Mouse (Mus musculus) stomach, postnatal 0 days (tissue): ENCODE data around the gene Rasd2. TPM values are rescaled to one million over a fixed set of nuclear protein-coding genes. Genes with fewer than 3 reads are reported as not detected.

Experiments used
- ATAC-seq: fragments of 200-750 bp; cut with Nextera tagmentation; 2 replicates; pipeline ENCODE4 v1.8.0; 2017; ENCODE audit not compliant: low FRiP score, low TSS enrichment
- DNase-seq: peaks from one replicate; pipeline ENCODE4 v3.0.0-alpha.2; 2016; ENCODE audit warnings: low spot score
- H3K27ac ChIP-seq: fragments of 300-500 bp; sonication (generic); replicated peaks from 2 replicates; pipeline ENCODE4 v1.5.1; 2014; ENCODE audit warnings: mild to moderate bottlenecking, control low read depth
- H3K27me3 ChIP-seq: fragments of 300-500 bp; sonication (generic); 2 replicates; pipeline ENCODE4 v1.6.1; 2014; ENCODE audit warnings: low read length; ENCODE audit not compliant: control insufficient read depth, insufficient read depth
- H3K36me3 ChIP-seq: fragments of 300-500 bp; sonication (generic); 2 replicates; pipeline ENCODE4 v1.6.1; 2014; ENCODE audit warnings: low read length, mixed read lengths; ENCODE audit not compliant: control insufficient read depth, insufficient read depth
- H3K4me1 ChIP-seq: fragments of 300-500 bp; sonication (generic); replicated peaks from 2 replicates; pipeline ENCODE4 v1.6.1; 2014; ENCODE audit warnings: antibody characterized with exemption; ENCODE audit not compliant: control insufficient read depth, insufficient read depth
- H3K4me2 ChIP-seq: fragments of 300-500 bp; sonication (generic); replicated peaks from 2 replicates; pipeline ENCODE4 v1.6.1; 2014; ENCODE audit warnings: low read depth, mild to moderate bottlenecking, control low read depth, moderate library complexity
- H3K4me3 ChIP-seq: fragments of 300-500 bp; sonication (generic); 2 replicates; pipeline ENCODE4 v1.5.1; 2014; ENCODE audit warnings: low read depth, low read length, control low read depth
- H3K9ac ChIP-seq: fragments of 300-500 bp; sonication (generic); 2 replicates; pipeline ENCODE4 v1.6.1; 2014; ENCODE audit warnings: mild to moderate bottlenecking, low read length, control low read depth, mixed read lengths
- H3K9me3 ChIP-seq: fragments of 300-500 bp; sonication (generic); 2 replicates; pipeline ENCODE4 v1.6.1; 2016; ENCODE audit warnings: low read length; ENCODE audit not compliant: control insufficient read depth
- CTCF ChIP-seq: IDR thresholded peaks from 2 replicates; pipeline ENCODE4 v1.5.1; 2016; ENCODE audit warnings: antibody characterized with exemption, low read depth, mild to moderate bottlenecking, moderate library complexity
- EP300 ChIP-seq: optimal IDR thresholded peaks from 2 replicates; pipeline ENCODE3; 2016; ENCODE audit warnings: antibody characterized with exemption
- WGBS: fragments of 180-500 bp; shearing (Covaris S2); extraction: QIAGEN DNeasy Blood & Tissue Kit; methylation state at CpG from one replicate; pipeline ENCODE4 v1.1.7; 2014; 5-methylcytosine and 5-hydroxymethylcytosine counted together
- polyA plus RNA-seq: library from polyadenylated mRNA; unstranded; fragments of >200 nt; fragmentation: Nextera tagmentation; extraction: Ambion mirVana; gene quantifications from 2 replicates; pipeline ENCODE4 v1.2.1, GENCODE M21; 2015

Rasd2 gene
- 1.2 and 1.8 TPM in 2 replicates for polyA plus RNA-seq

GRCm38 (mm10) chr8:75213686-75214085, at the start of gene Rasd2:
Rasd2 (plus strand) TSS chr8:75213944.
- Histone ChIP-seq H3K27me3 (peaks cover 7% of the 10 kb centered on the region), H3K27ac (no peak within 1 kb of the TSS), H3K9me3 (no peaks in the 10 kb centered on the region), H3K4me1 (0 out of 2 replicates have a peak, but pooled peaks cover 3% of the 10 kb centered on the region), H3K36me3 (no peaks in the 10 kb centered on the region), H3K9ac (peak within 1 kb of the TSS; percentile 55), H3K4me2 (peak within 1 kb of the TSS; percentile 97), H3K4me3 (peak within 1 kb of the TSS; percentile 49)
- no peak for DNase-seq
- no peak for ATAC-seq
- 2% methylated on average over 39 of the region's 42 CpGs for WGBS
- TF ChIP-seq CTCF (no peak), EP300 (no peak)

- Histone ChIP-seq H3K4me2 (no peak overlapping the region), H3K36me3 (no peaks in the 10 kb centered on the region), H3K4me3 (no peak overlapping the region), H3K9me3 (no peaks in the 10 kb centered on the region), H3K4me1 (no peaks in the 10 kb centered on the region), H3K27me3 (no peaks in the 10 kb centered on the region), H3K27ac (no peak overlapping the region), H3K9ac (no peak overlapping the region; the same call in 1 of the 2 replicates)
- ATAC-seq (no peak; the same call in 1 of the 2 replicates), DNase-seq (no peak)
- WGBS, result 37% methylated on average over 5 of the region's 5 CpGs
- TF ChIP-seq CTCF (no peak), EP300 (no peak)
These were observed 44.4 kb upstream of the Rasd2 start for GRCm38 (mm10) chr8:75169363-75169762.

GRCm38 (mm10) chr8:75172009-75172685, 41.6 kb upstream of the Rasd2 start:
- Histone ChIP-seq H3K9me3 (no peaks in the 10 kb centered on the region), H3K4me3 (no peak overlapping the region), H3K4me1 (no peaks in the 10 kb centered on the region), H3K27me3 (no peaks in the 10 kb centered on the region), H3K9ac (no peak overlapping the region), H3K27ac (0 out of 2 replicates have a peak overlapping the region, but pooled peaks have one; percentile 45), H3K4me2 (no peak overlapping the region), H3K36me3 (no peaks in the 10 kb centered on the region)
- TF ChIP-seq CTCF (no peak), EP300 (no peak)
- 55% methylated on average over 6 of the region's 6 CpGs for WGBS
- ATAC-seq (peak; percentile 85), DNase-seq (peak; percentile 46)

- Histone ChIP-seq H3K9me3 (no peaks in the 10 kb centered on the region), H3K36me3 (no peaks in the 10 kb centered on the region), H3K4me2 (no peak overlapping the region), H3K4me1 (no peaks in the 10 kb centered on the region), H3K27ac (no peak overlapping the region), H3K27me3 (no peaks in the 10 kb centered on the region), H3K9ac (no peak overlapping the region), H3K4me3 (no peak overlapping the region)
- ATAC-seq (no peak), DNase-seq (no peak)
- TF ChIP-seq CTCF (no peak), EP300 (no peak)
- WGBS, result 60% methylated on average over 3 of the region's 3 CpGs
These were observed 20.7 kb upstream of the Rasd2 start for GRCm38 (mm10) chr8:75193022-75193421.

GRCm38 (mm10) chr8:75194473-75195071, 19.2 kb upstream of the Rasd2 start:
- no peak overlapping the region for H3K4me3 ChIP-seq
- WGBS, result 49% methylated on average over 4 of the region's 4 CpGs
- H3K27ac ChIP-seq, result no peak overlapping the region
- H3K4me1 ChIP-seq, result no peaks in the 10 kb centered on the region
- TF ChIP-seq EP300 (no peak), CTCF (no peak)
- no peak overlapping the region for H3K4me2 ChIP-seq
- H3K9me3 ChIP-seq, result no peaks in the 10 kb centered on the region
- H3K9ac ChIP-seq, result no peak overlapping the region
- no peaks in the 10 kb centered on the region for H3K36me3 ChIP-seq
- ATAC-seq (0 out of 2 replicates have a peak, but pooled peaks have one; percentile 29), DNase-seq (no peak)
- no peaks in the 10 kb centered on the region for H3K27me3 ChIP-seq

GRCm38 (mm10) chr8:75197170-75197569, 16.6 kb upstream of the Rasd2 start:
- TF ChIP-seq EP300 (no peak), CTCF (no peak)
- no peak for DNase-seq
- no peaks in the 10 kb centered on the region for H3K9me3 ChIP-seq
- no peak overlapping the region for H3K4me3 ChIP-seq
- 56% methylated on average over 3 of the region's 3 CpGs for WGBS
- no peak for ATAC-seq
- H3K27me3 ChIP-seq, result no peaks in the 10 kb centered on the region
- no peak overlapping the region for H3K9ac ChIP-seq
- H3K4me2 ChIP-seq, result no peak overlapping the region
- H3K27ac ChIP-seq, result no peak overlapping the region
- H3K4me1 ChIP-seq, result no peaks in the 10 kb centered on the region
- no peaks in the 10 kb centered on the region for H3K36me3 ChIP-seq
